Mouse (Mus musculus) liver (tissue): ENCODE results near the gene 2010111I01Rik.
"Not testable (repeated sequence)": the region's sequence is repeated elsewhere in the genome, so short reads cannot be mapped to it uniquely, and the experiment has no call there.

ENCODE experiments used
- DNase-seq: peaks from one replicate; pipeline ENCODE4 v3.0.0-alpha.2; 2020; ENCODE audit warnings: mixed read lengths

2010111I01Rik gene

DNA sequence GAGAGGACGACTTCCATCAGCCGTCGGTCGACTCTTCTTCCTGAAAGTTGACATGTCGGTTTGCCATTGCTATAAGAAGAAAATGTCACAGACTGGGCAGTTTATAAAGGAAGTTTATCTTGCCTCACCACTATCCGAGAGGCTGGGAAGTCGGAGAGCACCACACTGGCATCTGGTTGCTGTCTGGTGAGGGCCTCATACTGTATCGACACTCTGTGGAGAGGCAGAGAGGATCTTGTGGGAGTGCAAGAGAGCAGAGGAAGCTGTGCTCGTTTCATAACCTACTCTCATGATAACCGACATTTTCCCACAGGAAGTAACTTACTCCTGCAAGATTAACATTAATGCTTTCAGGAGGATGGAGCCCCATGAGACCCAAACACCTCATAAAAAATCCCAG lies 7.9 kb upstream of the 2010111I01Rik start:
- peak; percentile 19 for DNase-seq

DNA sequence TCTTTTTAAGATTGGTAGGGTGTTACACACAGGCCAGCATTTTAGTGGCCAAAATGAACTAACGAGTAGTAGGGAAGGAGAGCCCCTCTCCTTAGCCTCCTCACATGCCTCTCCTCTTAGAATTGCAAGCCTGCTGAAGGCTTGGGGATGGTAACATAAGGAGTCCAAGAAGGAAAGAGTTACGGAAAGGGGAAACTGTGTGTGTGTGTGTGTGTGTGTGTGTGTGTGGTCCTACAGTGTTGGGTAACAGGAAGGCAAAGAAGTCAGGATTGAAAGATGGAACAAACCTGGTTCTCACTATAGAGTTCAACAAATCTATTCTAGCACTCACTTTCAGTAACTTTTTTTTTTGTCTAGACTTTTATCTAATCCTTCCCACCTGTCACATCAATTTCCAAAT lies 1.3 kb upstream of the 2010111I01Rik start:
- DNase-seq = no peak

DNA sequence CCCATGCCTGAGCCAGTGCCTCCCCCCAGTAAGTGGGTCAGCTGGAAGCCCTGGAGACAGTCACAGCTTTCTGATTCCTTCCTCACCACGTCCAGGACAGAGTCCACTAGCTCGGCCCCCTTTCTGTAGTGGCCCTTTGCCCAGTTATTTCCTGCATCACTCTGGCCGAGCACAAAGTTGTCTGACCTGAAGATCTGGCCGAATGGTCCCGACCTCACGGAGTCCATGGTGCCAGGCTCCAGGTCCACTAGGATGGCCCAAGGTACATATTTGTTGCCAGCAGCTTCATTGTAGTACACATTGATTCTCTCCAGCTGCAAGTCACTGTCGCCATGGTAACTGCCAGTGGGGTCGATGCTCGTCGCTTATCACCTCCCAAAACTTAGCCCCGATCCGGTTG lies 3.5 kb downstream of the 2010111I01Rik start:
- DNase-seq = no peak

DNA sequence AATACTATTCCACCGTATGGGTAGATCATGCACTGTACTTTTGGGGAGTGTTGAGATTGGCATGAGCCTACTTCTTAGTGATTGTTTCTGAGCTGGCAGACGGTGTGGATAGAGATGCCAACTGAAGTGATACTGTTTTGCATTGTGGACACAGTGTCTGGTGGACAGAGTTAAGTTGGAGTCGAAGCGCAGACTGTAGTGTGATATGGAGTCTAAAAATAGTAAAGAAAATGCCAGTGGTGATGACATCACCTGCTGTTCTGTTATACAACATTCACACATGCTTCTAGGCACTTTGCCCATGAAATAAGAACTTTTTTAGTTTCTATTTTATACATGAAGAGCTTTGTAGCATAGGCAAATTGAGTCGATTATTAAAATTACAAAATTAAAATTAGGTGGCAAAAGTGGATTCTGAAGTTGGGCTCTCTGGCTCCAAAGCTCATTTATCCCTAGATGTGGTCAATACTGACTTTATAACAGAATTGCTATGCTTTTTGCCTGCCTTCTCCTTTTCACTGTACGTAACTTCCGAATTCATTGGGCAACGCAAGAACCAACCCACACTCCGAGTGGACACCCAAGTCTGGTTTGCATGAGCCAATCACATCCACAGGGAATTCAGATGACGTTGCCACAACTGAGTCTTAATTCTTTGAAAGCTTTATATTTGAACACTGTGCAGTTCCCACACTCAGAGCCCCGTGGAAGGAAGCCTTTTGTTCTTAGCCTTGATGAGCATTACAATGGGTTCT lies 6.0 kb downstream of the 2010111I01Rik start:
- DNase-seq = no peak

DNA sequence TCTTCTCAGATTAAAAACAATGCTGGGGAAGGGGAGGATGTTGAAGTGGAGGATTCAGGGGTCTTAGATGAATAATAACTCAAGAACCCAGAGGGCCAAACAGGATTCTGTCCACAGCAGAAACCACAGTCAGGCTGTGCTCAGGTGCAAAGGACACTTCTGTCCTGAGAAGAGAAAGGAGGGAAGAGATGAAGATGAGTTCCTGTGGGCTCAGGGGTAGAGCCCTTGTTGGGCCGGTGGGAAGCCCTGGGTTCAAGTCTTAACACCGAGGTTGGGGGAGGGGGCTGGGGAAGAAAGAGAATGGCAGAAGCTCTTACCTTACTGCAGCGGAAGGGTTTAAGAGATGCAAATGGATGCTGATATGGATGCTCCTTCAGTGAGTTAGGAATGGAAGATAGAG lies 7.7 kb downstream of the 2010111I01Rik start:
- DNase-seq = no peak

DNA sequence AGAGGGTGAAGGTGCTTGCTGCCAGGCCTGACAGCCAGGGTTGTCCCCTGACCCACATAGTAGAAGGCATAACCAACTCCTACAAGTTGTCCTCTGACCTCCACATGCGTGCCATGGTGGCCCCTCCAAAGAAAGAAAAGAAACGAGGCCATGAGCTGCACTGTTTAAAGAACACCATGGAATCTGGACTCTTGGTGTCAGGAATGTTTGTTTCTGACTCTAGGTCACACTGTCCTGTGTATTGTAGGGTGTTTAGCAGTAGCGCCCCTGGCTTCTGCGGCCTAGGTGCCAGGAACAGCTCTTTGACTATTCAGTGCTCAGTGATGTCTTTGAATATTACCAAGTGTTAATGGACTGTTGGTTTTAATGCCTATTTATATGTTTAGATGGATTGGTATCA lies 8.4 kb downstream of the 2010111I01Rik start:
- no peak for DNase-seq

DNA sequence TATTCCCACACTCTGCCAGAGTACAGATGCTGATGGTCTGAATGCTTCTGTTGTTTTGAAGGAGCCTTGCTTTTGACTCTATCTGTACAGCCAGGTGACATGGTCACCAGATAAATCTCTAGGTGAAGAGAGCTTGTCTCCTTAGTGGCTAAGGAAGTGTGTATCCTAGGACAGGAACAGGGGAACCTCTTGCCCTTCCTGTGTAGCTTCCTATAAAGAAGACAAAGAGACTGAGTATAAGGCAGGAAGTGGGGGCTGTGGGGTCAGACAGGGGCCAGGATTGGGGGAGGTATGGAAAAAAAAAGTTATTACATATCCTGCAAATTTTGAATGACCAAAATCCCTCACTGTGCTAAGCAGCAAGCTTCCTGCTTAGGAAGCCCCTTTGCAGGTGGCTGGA lies 13.4 kb downstream of the 2010111I01Rik start:
- DNase-seq = no peak

DNA sequence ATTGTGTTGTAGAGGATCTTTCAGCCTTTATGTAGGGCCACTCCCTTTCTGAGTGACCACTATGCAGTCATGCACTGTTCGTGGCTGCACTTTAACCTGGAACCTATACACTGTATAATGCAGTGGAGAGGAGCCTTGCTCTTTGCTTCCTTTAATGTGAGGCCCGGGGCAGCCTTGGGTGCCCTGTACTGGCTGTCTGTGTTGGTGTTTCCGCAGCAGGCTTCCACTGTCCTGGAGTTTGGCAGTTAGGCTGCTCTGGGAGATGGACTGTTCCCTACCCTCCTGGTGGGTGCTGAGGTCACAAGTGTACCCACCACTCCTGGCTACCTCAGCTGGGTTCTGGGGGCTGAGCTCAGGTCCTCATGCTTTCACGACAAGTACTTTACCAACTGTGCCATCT lies 14.1 kb downstream of the 2010111I01Rik start:
- no peak for DNase-seq

DNA sequence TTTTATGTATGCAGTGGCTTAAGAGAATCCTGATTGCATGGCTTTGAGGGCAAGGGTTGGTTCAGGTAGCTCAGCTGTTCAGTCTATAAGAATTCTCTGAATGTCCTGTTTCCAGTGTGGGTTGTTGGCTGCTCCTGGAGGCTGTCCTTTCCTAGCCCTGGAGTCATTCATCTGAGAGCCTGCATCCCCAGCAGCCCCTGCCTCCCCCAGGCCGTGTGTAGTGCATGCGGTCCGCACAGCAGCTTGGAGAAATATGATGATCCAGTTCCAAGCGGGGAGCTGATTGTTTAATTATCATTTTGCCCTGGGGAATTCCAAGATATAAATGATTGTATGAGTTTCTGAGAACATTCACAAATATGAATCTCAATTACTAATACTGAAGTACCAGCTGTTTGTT lies 14.5 kb downstream of the 2010111I01Rik start:
- no peak for DNase-seq

DNA sequence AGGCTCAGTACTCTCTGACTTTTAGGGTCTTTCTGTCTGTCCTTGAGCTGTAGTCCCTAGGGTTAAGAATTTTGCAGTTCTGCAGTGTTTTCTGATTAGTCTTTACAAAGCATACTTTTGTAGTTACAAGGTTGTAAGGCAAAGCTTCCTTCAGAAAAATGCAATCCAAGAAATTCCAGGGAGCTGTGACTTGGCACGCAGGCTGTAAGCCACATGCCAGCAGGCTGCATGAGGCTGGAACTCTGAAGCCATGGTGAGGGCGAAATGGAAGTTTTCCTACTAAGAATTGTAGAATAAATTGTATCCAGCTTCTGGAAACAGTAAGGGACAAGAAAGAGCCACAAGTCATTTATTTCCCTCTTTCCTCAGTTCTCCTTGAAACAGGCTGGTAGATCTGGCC lies 15.4 kb downstream of the 2010111I01Rik start:
- no peak for DNase-seq

DNA sequence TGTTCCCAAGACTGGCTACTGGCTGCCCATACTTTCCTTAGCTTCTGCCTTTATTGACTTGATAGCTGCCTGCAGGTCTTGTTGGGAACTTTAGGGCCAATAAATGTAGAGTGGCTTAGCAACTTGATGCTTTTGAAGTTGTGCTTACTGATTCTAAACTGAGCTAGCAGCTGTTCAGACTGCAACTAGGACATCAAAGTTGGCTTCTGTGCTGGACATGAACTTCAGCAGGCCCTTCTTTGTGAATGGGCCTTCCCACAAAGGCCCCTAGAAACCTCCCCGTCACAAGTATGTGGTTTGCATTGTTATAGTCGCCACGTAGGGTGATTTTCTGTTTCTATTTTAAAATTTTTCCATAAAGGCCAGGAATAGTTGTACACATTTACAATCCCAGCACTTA lies 19.8 kb downstream of the 2010111I01Rik start:
- no peak for DNase-seq

DNA sequence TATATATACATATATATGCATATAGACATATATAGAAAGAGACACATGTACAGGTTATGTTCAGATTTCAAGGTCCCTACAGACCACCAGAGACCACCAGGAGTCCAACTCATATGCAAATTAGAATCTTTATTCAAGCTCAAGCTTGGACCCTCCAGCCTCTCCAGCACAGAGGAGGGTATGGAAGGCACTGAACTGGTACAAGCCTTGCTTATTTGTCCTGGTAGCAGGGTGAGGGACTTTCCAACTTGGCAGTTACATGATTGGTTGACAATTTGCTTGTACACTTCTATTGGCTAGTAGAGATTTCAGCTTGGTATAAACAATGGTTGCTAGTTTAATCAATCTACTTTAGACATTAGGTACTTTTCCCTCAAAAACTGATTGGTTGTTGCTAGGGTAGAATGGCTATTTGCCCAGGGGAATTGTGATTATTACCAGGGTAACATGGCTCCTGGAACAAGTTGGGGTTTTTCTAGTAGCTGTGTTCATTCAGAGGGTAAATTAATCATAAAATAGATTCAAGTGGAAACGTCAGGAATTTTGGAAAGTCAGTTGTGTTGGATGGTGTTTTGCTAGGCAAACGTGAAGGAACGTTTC lies 25.3 kb downstream of the 2010111I01Rik start:
- no peak for DNase-seq

DNA sequence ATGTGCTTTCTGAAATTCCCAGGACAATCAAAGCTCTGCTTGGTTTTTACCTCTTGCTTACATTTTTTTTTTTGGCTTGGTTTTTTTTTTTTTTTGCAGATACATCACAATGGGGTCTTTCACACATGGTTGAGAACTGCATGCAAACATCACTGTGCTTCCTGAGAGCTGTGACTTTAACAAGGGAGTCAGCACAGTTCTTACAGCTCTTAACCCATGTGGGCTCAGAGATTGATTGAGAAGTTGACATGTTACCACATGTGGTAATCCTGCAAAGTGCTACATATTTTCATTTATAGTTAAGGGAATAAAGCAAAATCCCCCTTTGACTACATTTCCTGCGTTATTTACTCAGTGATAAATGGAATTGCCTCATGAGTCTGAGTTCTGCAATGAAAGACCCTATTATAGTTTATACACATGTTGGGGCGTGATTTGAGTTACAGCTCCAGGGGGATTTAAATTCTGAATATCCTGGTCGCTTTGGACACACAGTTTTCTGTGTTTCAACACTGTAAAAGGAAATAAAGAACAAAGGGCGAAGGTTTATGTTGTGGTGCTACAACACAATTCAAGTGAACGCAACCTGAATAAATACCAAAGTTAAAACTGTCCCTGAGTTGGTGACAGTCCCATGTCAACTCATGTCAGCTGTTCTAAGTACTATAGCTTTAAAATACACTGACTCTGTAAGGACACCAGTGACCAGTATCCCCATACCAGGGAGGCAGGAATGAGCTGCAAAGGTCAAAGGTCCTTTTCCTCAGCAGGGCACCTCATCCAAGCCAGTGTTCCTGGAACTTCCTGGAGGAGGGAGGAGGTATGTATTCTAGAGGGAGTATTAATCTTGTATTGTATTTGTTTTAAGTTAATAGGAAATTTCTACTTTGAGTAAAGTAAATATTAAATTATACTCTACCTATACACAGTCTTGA lies 29.1 kb downstream of the 2010111I01Rik start:
- no peak for DNase-seq

DNA sequence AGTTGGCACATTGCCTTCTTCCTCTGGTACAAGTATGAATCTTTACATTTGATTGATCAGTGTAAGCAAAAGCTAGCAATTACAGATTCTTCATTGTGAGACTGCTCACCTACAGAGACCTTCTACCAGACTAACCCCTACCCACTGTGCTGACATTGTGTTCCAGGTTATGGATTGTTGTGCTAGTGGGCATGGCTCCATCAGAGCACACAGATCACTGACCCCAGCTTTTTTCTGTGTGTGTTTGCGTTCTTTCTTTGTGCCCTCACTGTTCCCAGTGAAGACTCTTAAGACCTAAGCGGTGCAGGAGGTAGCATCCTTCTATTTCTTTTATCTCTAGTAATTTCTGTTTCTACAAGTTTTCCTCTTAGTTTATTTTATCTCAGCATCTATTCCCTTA lies 32.1 kb downstream of the 2010111I01Rik start:
- no peak for DNase-seq

DNA sequence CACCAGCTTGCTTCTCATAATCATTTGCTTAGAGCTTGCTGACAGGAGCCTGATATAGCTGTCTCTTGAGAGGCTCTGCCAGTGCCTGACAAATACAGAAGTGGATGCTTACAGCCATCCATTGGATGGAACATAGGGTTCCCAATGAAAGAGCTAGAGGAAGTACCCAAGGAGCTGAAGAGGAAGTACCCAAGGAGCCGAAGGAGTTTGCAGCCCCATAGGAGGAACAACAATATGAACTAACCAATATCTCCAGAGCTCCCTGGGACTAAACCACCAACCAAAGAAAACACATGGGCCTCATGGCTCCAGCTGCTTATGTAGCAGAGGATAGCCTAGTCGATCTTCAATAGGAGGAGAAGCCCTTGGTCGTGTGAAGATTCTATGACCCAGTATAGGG lies 42.8 kb downstream of the 2010111I01Rik start:
- not testable (repeated sequence) for DNase-seq

DNA sequence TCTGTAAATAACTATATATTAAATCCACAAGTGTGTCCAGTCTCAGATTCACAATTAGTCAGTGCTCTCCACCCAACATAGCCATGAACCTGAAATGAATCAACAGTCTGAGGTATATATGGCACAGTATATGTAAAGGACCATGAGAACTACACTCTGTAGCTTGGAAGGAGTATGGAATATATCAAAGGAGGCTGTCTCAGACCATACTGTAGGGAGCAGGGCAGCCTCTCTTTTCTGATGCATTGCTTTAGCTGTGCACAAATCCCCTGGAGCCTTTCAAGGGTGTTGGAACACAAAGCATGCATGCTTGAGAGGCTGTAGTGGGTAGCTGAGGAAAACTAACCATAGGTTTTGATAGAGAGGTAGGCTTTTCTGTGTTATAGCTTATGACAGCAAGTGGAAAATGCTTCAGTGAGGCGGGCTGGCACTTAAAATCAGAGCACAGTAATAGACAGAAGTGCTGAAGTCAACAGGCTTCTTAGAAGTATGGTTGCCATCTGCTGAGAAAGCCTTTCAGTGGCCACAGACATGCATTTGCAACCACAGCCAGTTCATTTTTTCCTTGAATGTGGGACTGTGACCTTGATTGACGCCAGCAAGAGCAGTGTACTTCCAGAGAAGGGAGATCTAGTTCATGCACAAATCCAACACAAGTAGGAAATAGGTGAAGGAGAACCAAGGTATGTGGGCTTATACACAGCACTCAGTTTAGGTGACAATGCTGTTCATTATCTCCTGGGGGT lies 45.8 kb downstream of the 2010111I01Rik start:
- no peak for DNase-seq

DNA sequence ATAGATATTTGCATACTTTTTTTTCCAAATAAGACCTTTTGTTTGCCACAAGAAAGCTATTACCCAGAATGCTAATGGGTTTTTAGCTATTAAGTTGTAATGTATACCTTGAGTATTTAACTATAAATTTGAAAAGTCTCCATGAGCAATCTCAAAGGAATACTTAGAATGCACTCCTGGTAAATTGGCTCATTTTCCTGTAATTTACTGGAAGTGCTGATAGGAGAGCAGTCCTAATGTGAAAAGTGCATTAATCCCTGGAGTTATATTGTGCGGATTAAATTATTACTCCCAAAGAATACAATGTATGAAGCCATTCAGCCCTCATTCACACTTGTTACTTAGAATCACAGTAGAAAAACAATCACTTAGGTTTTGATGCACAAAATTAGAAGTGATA lies 49.7 kb downstream of the 2010111I01Rik start:
- DNase-seq = no peak

DNA sequence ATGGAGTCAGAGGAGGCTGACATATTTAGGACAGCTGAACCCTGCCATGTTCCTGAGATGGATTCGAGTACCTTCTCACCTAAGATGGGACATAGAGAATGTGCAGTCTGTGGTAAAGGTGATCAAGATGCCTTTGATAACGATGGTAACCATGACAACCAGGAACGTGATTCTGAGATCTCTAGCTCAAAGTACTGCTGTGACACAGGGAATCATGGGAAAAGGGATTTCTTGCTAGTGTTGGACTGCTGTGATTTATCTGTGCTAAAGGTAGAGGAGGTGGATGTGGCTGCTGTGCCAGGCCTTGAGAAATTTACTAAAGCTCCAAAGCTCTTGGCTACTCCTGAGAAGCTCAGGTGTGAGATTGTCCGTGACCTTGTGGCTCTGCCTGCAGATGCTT lies 50.7 kb downstream of the 2010111I01Rik start:
- no peak for DNase-seq

DNA sequence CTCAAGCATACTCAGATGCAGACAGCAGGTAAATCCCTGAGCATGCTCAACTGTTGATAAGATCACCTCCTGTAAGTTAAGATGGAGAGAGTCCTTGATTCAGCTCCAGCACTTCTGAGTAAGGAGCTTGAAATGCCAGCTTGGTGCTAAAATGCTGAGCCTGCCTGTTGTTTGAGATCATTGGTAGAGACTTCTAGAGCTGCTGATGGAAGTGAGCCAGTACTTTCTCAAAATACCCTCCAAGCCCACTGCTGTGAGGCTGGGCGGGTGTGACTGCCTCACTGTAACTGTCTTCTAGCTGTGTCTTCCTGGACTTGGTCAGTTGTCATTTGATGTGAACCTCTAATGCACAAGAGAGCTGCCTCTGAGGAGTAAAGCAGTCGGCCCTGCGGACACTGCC lies 51.4 kb downstream of the 2010111I01Rik start:
- no peak for DNase-seq

DNA sequence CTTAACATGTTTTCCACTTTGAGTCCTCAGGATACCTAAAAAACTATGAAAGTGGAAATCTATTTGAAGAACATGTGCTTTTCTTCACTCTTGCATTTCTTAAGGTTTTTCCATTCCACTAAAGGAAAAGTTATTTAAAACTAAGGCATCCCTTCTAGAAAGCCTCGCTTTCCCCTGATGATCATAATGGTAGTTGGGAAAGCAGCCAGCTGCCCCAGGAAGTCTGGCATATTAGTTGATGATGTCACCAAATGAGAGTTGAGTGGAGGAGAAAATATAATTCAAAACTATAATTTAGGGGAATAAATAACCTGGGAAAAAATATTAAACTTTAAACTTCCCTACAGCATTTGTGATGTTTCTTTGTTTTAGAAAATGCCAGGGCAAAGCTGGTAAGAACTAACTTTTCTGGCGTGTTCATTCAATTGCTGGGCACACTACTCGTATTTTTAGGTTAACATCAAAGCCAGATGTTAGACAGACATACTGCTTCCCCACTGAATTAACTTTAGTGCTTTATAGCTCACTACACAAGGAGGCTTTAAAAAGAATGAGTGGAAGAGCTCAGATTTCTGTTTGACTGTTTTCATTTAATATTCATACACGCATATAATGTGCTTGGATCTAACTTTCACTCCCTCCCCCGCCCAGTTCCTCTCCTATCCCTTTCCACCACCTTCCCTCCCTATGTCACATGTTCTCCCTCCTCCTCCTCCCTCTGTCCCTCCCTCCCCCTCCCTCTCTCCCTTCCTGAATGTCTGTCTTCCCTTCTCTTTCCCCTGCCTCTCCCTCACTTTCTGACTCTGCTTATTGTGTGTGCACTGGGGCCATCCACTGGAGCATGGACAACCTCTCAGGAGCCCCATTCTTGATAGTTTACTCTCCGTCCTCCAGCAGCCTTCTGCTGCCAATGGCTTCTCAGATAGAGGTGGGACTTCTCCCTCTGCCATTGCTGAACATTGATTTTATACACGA lies 58.8 kb downstream of the 2010111I01Rik start:
- no peak for DNase-seq

DNA sequence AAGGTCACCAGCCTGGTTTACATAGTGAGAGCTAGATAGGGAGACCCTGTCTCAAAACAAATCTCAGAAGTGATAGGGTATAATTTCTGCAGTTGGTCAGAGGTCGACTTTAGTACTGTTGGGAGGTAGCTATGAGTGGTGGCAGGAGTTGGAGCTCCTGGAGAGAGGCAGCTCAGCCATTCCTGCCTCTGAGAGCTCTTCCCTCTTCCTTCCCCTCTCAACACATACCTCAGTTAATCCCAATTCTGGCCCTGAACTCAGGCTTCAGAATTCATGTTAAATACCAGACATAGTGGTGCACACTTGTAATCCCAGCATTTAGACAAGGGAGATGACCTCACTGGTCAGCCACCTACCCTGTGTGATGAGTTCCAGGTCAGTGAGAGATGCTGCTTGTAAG lies 65.3 kb downstream of the 2010111I01Rik start:
- no peak for DNase-seq

DNA sequence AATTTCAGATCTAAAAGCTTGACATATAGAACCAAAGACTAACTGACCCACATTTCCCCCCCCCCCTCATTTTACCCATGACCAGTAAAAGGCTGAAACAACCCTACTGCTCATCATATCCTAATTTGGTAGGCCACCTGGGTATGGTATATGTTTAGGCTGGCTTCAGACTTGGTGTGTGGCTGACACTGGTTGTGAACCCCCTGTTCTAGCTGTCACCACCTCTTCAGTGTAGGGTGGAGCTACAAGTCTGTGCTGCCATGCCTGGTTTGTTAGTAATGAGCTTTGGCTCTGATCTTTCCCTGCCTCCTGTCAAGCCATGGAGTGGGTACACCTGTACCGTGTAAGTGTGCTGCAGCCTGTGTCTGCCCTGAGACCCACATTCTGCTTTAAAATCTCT lies 66.6 kb downstream of the 2010111I01Rik start:
- no peak for DNase-seq
